ENCODE assay signal across 35 mouse cellular contexts in genomic region chr9:121624920-121625319, GRCm38 (mm10). TPM values are rescaled to one million over a fixed set of nuclear protein-coding genes. Genes with fewer than 3 reads are reported as not detected.
"Had no signal": no experiment of that assay in that cellular context is flagged by ENCODE, and none has a peak within 500 bp of the region (broad histone marks: within the 10 kb centered on the region; RNA-seq: fewer than 3 reads in every experiment).

No protein-coding gene starts in this region.

- ATAC-seq: forebrain, embryonic 13.5 days; forebrain, embryonic 14.5 days; forebrain, embryonic 15.5 days; forebrain, embryonic 16.5 days; forebrain, postnatal 0 days had no signal

- H3K4me1 ChIP-seq: embryonic facial prominence, embryonic 12.5 days; embryonic facial prominence, embryonic 13.5 days; embryonic facial prominence, embryonic 15.5 days; forebrain, embryonic 10.5 days; forebrain, embryonic 12.5 days; forebrain, embryonic 13.5 days; forebrain, embryonic 15.5 days had no signal

- H3K27ac ChIP-seq: embryonic facial prominence, embryonic 10.5 days; embryonic facial prominence, embryonic 12.5 days; embryonic facial prominence, embryonic 13.5 days; embryonic facial prominence, embryonic 15.5 days; forebrain, embryonic 10.5 days; forebrain, embryonic 12.5 days; forebrain, embryonic 13.5 days; forebrain, embryonic 15.5 days; gastrocnemius, adult 2 months had no signal

- H3K9ac ChIP-seq: embryonic facial prominence, embryonic 12.5 days; embryonic facial prominence, embryonic 13.5 days; embryonic facial prominence, embryonic 15.5 days; forebrain, embryonic 12.5 days; forebrain, embryonic 13.5 days; forebrain, embryonic 15.5 days; forebrain, postnatal 0 days had no signal

- H3K36me3 ChIP-seq: embryonic facial prominence, embryonic 10.5 days; embryonic facial prominence, embryonic 12.5 days; embryonic facial prominence, embryonic 13.5 days; embryonic facial prominence, embryonic 15.5 days; forebrain, embryonic 10.5 days; forebrain, embryonic 12.5 days; forebrain, embryonic 15.5 days had no signal

- H3K27me3 ChIP-seq: embryonic facial prominence, embryonic 12.5 days; embryonic facial prominence, embryonic 13.5 days; embryonic facial prominence, embryonic 15.5 days; forebrain, embryonic 12.5 days; forebrain, embryonic 13.5 days; forebrain, embryonic 15.5 days had no signal

- DNase-seq: cerebellum, adult 18-20 months; cerebellum, adult 2 months; cerebellum, adult 8-10 months; cerebellum, adult 9-10 months; cerebellum, adult 9-11 months; cerebellum, postnatal 10 days; cerebellum, postnatal 14 days; cerebellum, postnatal 25 days; cerebellum, postnatal 36 days; embryo, embryonic 11 days; forebrain, postnatal 0 days; gastrocnemius, adult 2 months; gastrocnemius, postnatal 10 days; gastrocnemius, postnatal 14 days; gastrocnemius, postnatal 25 days; gastrocnemius, postnatal 36 days; heart, adult 11 months; heart, adult 18-20 months had no signal

- H3K4me3 ChIP-seq: embryonic facial prominence, embryonic 10.5 days; embryonic facial prominence, embryonic 12.5 days; embryonic facial prominence, embryonic 13.5 days; embryonic facial prominence, embryonic 15.5 days; erythroblast, embryonic 14.5 days; forebrain, embryonic 10.5 days; forebrain, embryonic 12.5 days; forebrain, embryonic 13.5 days; forebrain, embryonic 15.5 days; gastrocnemius, adult 2 months had no signal

- H3K4me2 ChIP-seq: embryonic facial prominence, embryonic 12.5 days; embryonic facial prominence, embryonic 13.5 days; embryonic facial prominence, embryonic 15.5 days; forebrain, embryonic 12.5 days; forebrain, embryonic 13.5 days; forebrain, embryonic 15.5 days had no signal

- H3K9me3 ChIP-seq: embryonic facial prominence, embryonic 10.5 days; embryonic facial prominence, embryonic 12.5 days; embryonic facial prominence, embryonic 13.5 days; embryonic facial prominence, embryonic 15.5 days; forebrain, embryonic 10.5 days; forebrain, embryonic 12.5 days; forebrain, embryonic 13.5 days; forebrain, embryonic 15.5 days had no signal

RNA-seq across cellular contexts. Expression of gene Lyzl4, which starts 17.0 kb away (rescaled TPM):
- total RNA-seq: common myeloid progenitor, adult 5-6 weeks; forebrain, postnatal 0 days; gastrocnemius, adult 18-20 months; gastrocnemius, adult 2 months; gastrocnemius, adult 8-10 months; gastrocnemius, postnatal 25 days; gastrocnemius, postnatal 36 days; granulocyte monocyte progenitor cell, adult 5-6 weeks; heart, adult 18-20 months had no signal
- polyA plus RNA-seq: embryonic facial prominence, embryonic 10.5 days; embryonic facial prominence, embryonic 11.5 days; erythroblast, embryonic 14.5 days; forebrain, embryonic 10.5 days; forebrain, embryonic 11.5 days; forebrain, embryonic 12.5 days; forebrain, embryonic 13.5 days; forebrain, embryonic 15.5 days; forebrain, embryonic 16.5 days; forebrain, postnatal 0 days had no signal

RNA-seq across cellular contexts. Expression of gene Vipr1, which starts 17.6 kb away (rescaled TPM):
- total RNA-seq: granulocyte monocyte progenitor cell, adult 5-6 weeks had no signal
- polyA plus RNA-seq: erythroblast, embryonic 14.5 days had no signal
